Mouse (Mus musculus) hindbrain, embryonic 10.5 days (tissue): ENCODE results near the gene BC049352. TPM values are rescaled to one million over a fixed set of nuclear protein-coding genes. Genes with fewer than 3 reads are reported as not detected.
A peak's percentile ranks its signal among the peaks of the same experiment; 100 is the strongest.

Source experiments
- DNase-seq: peaks from one replicate; pipeline ENCODE4 v3.0.0-alpha.2; 2017; ENCODE audit warnings: low spot score
- H3K27ac ChIP-seq: fragments of 300-500 bp; sonication (generic); 2 replicates; pipeline ENCODE4 v1.5.1; 2016; ENCODE audit warnings: mild to moderate bottlenecking, moderate library complexity
- H3K27me3 ChIP-seq: fragments of 300-500 bp; sonication (generic); 2 replicates; pipeline ENCODE4 v1.6.1; 2016; ENCODE audit warnings: mild to moderate bottlenecking; ENCODE audit not compliant: poor library complexity, insufficient read depth, severe bottlenecking
- H3K36me3 ChIP-seq: fragments of 300-500 bp; sonication (generic); 2 replicates; pipeline ENCODE4 v1.6.1; 2016; ENCODE audit warnings: mild to moderate bottlenecking, moderate library complexity
- H3K4me1 ChIP-seq: fragments of 300-500 bp; sonication (generic); replicated peaks from 2 replicates; pipeline ENCODE4 v1.6.1; 2016; ENCODE audit warnings: mild to moderate bottlenecking
- H3K4me3 ChIP-seq: fragments of 300-500 bp; sonication (generic); 2 replicates; pipeline ENCODE4 v1.5.1; 2016; ENCODE audit warnings: mild to moderate bottlenecking, moderate library complexity
- H3K9me3 ChIP-seq: fragments of 300-500 bp; sonication (generic); 2 replicates; pipeline ENCODE4 v1.6.1; 2016; ENCODE audit warnings: mild to moderate bottlenecking, moderate library complexity
- WGBS: fragments of 180-500 bp; shearing (Covaris S2); methylation state at CpG from one replicate; pipeline ENCODE4 v1.1.7; 2016; 5-methylcytosine and 5-hydroxymethylcytosine counted together
- polyA plus RNA-seq: library from polyadenylated mRNA; unstranded; fragments of >200 nt; fragmentation: Nextera tagmentation; extraction: Ambion mirVana; gene quantifications from 2 replicates; pipeline ENCODE4 v1.2.1, GENCODE M21; 2016

Gene BC049352
- polyA plus RNA-seq, 1 experiment from 2014 or later: not detected

DNA sequence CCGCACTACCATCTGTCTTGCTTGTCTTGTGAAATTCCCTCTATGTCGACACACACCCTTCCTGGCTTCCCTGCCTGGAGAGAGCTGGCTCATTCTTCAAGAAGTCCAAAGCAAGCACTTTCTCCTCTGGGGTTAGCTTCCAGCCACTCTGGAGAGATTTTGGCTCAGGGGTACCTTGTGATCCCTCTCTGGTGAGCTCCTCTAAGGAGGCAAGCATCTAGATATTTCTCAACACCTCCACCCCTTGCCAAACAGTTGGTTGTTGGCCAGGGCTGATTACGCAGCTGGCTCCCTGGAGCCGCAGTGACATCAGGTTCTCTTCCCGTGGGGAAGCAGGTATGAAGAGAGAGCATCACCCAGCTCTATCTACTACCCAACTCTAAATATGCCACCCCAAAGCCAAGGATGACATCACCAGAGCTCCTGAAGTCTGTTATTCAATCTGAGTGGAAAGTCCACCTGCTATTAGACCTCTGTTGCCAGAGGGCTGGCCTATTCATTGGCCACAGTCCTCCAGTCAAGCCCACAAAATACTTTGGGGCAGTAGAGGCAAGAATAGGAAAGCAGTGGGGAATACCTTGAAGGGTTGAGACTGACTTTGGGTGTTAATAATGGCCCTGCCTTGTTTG, 19.6 kb downstream of the BC049352 start:
- H3K4me3 ChIP-seq: no peak overlapping the region
- H3K9me3 ChIP-seq: no peaks in the 10 kb centered on the region
- no peak for DNase-seq
- H3K27ac ChIP-seq: no peak overlapping the region
- H3K27me3 ChIP-seq: no peaks in the 10 kb centered on the region
- no peaks in the 10 kb centered on the region for H3K36me3 ChIP-seq
- WGBS: 82% methylated on average over 5 of the region's 5 CpGs
- no peaks in the 10 kb centered on the region for H3K4me1 ChIP-seq

DNA sequence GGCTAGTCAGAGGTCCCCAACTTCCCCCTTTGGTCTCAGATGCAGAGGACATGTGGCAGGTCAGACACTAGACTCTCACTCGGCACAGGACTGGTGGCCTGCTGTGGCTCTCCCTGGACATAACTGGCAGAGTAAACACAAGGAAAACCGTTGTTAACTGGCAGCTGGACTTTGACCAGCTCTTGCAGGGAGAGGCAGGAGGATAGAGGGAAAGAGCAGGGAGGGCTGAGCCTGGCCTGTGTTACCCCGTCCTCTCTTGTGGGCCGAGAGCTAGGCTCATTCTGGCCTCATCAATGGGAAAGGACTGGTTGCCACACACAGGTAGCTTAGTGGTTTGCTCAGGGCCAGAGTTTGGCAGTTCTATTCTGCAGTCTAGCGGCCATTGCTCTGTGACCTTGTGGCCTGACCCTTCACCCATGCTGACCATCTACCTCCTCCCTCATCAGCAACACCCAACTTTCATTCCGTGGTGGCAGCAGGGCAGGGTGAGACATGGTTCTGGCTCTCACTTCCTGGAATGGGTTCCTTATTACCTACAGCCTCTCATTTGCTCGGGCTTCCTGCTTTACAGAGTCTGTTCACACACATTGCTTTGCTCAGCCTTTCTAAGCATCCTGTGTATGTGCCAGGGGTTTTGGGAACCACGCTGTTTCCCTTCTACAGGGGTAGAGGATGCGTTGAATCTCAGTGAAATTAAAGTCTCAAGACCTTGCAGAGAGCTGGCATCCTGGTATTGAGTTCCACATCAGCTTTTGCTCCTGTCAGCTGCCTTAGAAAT, 20.4 kb downstream of the BC049352 start:
- Histone ChIP-seq H3K4me1 (no peaks in the 10 kb centered on the region), H3K27ac (no peak overlapping the region), H3K4me3 (no peak overlapping the region), H3K27me3 (no peaks in the 10 kb centered on the region), H3K9me3 (no peaks in the 10 kb centered on the region), H3K36me3 (no peaks in the 10 kb centered on the region)
- DNase-seq: no peak
- WGBS: 71% methylated on average over 9 of the region's 9 CpGs

DNA sequence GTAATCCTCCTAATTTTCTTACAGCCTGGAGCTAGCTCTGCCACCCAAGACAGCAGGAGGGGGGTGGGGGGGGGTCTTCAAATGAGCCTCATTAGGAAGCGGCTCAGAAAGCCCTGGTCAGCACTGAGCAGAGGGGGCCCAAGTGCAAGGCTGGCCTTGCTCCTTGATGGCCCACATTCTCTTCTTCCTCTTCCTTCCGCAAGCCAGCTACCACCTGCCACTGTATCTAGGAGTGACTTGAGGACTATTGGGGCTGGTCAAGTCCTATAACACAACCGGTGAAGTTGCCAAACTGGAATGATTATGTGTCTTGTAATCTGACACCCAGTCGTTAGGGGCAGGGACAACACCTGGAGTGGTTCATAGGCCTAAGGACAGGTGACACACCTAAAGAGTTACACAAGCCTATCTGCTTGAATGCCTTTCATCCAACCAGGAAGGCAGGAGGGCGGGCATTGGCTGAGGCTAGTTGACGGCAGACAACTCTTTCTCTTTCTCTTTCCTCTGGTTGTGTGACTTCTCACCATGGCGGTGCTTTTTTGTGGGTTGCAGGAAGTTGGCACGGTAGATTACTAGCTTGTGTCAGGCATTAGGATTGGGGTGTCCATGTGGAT, 22.1 kb downstream of the BC049352 start, which contains the start of gene Tmprss4:
Tmprss4 (minus strand) TSS at position 296 of the 614 bp plus-strand sequence.
- H3K36me3 ChIP-seq: no peaks in the 10 kb centered on the region
- H3K4me3 ChIP-seq: no peak within 1 kb of the TSS
- 77% methylated on average over 8 of the region's 8 CpGs for WGBS
- DNase-seq: no peak
- H3K27me3 ChIP-seq: no peaks in the 10 kb centered on the region
- no peaks in the 10 kb centered on the region for H3K4me1 ChIP-seq
- no peaks in the 10 kb centered on the region for H3K9me3 ChIP-seq
- H3K27ac ChIP-seq: no peak within 1 kb of the TSS

DNA sequence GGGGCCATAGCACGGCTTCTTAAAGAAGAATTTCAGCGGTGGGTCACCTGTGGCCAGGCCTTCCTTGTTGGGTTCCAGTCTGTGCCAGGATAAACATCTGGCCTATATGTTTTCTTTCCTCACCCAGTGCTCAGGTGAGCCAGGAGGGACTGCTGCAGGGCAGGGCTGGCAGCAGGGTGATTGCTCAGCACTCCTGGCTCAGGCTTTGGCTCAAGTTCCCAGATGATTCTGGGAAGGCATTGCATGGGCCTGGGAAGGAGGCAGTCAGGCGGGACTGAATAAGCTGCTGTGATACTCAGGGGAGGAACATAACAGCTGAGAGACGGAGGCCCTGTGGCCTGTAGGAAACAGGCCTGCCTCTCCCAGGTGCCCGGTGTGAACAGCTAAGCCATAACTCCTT, 23.3 kb downstream of the BC049352 start:
- H3K4me3 ChIP-seq: no peak overlapping the region
- no peak overlapping the region for H3K27ac ChIP-seq
- no peaks in the 10 kb centered on the region for H3K9me3 ChIP-seq
- no peak for DNase-seq
- H3K27me3 ChIP-seq: no peaks in the 10 kb centered on the region
- no peaks in the 10 kb centered on the region for H3K4me1 ChIP-seq
- H3K36me3 ChIP-seq: no peaks in the 10 kb centered on the region
- WGBS: 76% methylated on average over 5 of the region's 5 CpGs

DNA sequence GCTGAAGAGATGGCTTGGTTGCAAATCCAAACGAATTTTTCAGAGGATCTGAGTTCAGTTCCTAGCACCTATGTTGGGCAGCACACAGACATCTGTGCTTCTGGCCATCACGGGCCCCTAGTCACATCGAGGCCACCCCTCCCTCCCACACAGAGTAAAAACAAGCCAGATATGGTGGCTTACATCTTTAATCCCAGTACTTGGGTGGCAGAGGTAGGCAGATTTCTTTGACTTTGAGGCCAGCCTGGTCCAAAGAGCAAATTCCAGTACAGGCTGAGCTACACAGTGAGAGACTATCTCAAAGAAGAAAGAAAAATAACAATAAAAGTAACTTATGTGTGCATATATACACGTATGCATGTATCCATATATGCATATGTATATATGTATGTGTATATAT, 24.3 kb downstream of the BC049352 start:
- 77% methylated on average over 4 of the region's 4 CpGs for WGBS
- Histone ChIP-seq H3K4me1 (no peaks in the 10 kb centered on the region), H3K27ac (no peak overlapping the region), H3K36me3 (no peaks in the 10 kb centered on the region), H3K27me3 (no peaks in the 10 kb centered on the region), H3K4me3 (no peak overlapping the region), H3K9me3 (no peaks in the 10 kb centered on the region)
- DNase-seq: no peak

DNA sequence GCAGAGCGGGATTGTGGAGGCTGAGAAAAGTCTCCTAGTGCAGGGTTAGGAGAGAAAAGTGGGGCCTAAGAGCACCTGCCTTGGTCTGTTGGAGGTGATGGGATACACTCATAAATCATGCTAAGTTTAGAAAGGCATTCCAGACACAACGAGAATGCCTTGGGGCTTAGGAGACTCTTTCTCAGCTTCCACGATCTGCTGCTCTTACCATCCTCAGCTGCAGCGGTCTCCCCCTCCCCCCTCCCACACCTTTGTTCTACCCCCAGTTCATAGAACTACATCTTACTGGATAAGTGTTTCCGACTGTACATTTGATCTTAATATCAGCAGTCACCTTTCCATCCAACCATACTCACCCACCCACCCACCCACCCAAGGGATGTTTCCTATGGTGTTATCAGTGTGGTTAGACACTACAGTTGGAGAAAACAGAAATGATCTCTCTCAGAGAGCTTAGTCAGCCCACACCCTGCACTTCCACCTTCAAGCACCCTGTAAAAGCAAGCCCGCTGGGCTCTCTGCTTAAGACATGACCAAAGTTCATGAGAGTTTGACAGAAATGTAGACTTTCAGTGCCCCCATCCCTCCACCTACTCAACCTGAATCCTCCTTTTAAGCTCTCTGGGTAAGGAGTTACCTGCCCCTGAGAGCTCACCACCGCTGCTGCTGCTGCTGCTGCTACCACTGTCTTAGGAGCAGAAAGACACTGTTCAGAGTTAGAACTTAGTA, 25.4 kb downstream of the BC049352 start:
- Histone ChIP-seq H3K36me3 (no peaks in the 10 kb centered on the region), H3K4me1 (no peaks in the 10 kb centered on the region), H3K4me3 (no peak overlapping the region), H3K9me3 (no peaks in the 10 kb centered on the region), H3K27me3 (no peaks in the 10 kb centered on the region), H3K27ac (no peak overlapping the region)
- 85% methylated on average over 7 of the region's 7 CpGs for WGBS
- DNase-seq: no peak

DNA sequence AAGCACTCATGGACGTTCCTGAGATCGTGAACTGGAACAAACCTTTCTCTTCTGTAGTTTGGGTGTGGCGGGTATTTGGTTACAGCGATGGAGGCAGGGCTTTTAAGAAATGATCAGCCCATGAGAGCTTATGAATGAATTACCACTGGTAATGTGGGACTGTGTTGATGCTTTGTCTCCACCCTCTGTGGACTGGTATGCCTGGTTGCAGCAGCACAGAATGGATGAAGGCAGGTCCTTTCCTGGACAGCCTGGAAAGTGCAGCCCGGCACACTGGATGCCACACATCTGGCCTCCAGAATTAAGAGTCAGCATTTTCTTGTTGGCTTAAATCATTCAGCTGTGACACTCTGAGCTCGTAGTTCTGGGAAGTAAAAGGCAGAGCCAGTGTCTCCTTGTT, 30.2 kb downstream of the BC049352 start:
- Histone ChIP-seq H3K27ac (no peak overlapping the region), H3K9me3 (no peaks in the 10 kb centered on the region), H3K27me3 (no peaks in the 10 kb centered on the region), H3K4me1 (0 out of 2 replicates have a peak, but pooled peaks cover 3% of the 10 kb centered on the region), H3K36me3 (no peaks in the 10 kb centered on the region), H3K4me3 (no peak overlapping the region)
- 81% methylated on average over 6 of the region's 6 CpGs for WGBS
- no peak for DNase-seq

DNA sequence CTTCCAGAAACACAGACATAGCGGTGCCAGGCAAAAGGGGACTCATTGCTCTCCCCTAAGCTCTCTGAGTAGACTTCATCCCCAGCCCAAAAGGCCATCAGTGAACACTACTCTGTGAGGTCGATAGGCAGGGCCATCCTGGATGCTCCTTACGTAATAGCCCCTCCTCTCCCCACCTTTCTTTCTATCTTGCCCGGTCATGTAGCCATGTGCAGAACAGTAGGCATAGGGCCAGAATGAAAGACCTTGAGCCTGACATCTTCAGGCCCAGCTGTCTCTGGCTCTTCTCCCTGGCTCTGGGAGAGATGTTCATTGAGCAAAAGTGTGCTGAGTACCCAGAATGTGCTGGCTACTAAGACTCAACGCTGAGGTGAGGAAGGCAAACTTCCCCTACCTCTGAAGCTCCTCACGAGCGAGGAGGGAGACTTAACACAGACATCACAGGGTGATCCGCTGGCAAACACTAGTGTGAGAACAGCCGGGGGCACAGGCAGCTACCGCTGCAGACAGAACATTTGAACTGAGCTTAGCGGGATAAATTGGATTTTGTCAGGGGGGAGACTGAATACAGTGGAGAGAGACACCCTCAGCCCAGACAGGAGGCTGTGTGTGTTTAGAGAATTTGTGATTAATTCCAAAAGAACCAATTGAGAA, 33.8 kb downstream of the BC049352 start:
- H3K36me3 ChIP-seq: no peaks in the 10 kb centered on the region
- no peaks in the 10 kb centered on the region for H3K27me3 ChIP-seq
- no peak overlapping the region for H3K27ac ChIP-seq
- no peak overlapping the region for H3K4me3 ChIP-seq
- H3K9me3 ChIP-seq: no peaks in the 10 kb centered on the region
- DNase-seq: no peak
- WGBS: 73% methylated on average over 11 of the region's 11 CpGs
- 0 out of 2 replicates have a peak, but pooled peaks cover 3% of the 10 kb centered on the region for H3K4me1 ChIP-seq

DNA sequence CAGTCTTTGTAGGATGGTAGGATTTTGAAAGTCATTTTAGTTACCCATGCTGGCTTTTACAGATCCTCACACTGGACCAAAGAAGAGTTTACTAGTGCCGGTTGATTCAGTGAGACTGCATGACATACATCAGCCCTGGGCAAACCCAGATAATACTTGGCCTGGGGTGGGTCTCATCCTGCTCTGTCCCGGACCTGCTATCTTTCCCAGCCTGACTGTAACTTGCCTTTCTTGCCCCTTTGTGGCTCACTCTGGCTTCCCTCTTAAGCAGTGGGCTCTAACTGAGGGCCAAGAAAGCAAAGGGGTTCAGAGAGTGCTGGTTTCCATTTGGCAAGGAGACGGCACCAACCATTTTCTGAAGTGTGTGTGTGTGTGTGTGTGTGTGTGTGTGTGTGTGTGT, 37.8 kb downstream of the BC049352 start:
- Histone ChIP-seq H3K4me3 (no peak overlapping the region), H3K36me3 (no peaks in the 10 kb centered on the region), H3K4me1 (0 out of 2 replicates have a peak, but pooled peaks cover 3% of the 10 kb centered on the region), H3K27ac (no peak overlapping the region), H3K27me3 (no peaks in the 10 kb centered on the region), H3K9me3 (no peaks in the 10 kb centered on the region)
- DNase-seq: no peak
- WGBS: 88% methylated on average over 3 of the region's 3 CpGs

DNA sequence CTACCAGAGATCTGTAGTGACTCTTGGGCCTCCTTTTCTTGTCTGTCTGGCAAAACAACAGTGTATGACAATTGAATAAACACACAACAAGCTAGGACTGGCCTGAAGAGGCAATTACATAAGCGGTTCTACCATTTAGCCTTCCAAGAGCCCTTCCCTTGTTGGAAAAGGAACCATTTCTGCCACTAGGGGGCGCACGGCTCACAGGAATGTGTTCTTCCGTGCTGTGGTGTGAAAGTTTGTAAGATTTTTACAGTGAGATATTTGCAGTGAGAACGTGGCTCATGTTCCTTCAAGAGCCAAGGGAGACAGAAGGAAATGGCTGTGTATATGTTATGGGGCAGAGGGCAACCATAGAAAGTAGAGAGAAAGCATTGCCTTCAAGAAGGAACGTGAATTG, 39.8 kb downstream of the BC049352 start:
- Histone ChIP-seq H3K36me3 (no peaks in the 10 kb centered on the region), H3K27me3 (no peaks in the 10 kb centered on the region), H3K9me3 (no peaks in the 10 kb centered on the region), H3K27ac (no peak overlapping the region), H3K4me3 (no peak overlapping the region), H3K4me1 (no peaks in the 10 kb centered on the region)
- WGBS: 19% methylated on average over 6 of the region's 6 CpGs
- DNase-seq: peak; percentile 84

DNA sequence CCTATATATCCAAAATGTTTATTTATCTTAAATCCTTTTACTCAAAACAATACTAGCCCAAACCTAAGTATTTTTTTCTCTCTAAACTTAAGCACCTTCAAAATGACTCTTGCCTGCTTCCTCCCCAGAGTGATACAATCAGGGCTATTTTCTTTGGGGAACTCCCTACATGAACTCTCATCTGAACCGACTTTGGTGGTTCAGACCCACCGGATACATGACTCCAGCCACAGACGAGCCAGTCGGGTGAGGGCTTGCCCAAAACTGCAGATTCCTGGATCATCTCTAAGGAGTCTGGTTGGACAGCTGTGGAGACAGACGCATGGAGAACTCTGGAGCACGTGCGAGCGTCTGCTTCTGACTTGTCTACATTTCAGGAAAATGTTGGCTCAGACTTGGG, 47.6 kb downstream of the BC049352 start:
- Histone ChIP-seq H3K36me3 (no peaks in the 10 kb centered on the region), H3K4me1 (no peaks in the 10 kb centered on the region), H3K27me3 (no peaks in the 10 kb centered on the region), H3K27ac (no peak overlapping the region), H3K4me3 (no peak overlapping the region), H3K9me3 (no peaks in the 10 kb centered on the region)
- no peak for DNase-seq
- 86% methylated on average over 8 of the region's 8 CpGs for WGBS

DNA sequence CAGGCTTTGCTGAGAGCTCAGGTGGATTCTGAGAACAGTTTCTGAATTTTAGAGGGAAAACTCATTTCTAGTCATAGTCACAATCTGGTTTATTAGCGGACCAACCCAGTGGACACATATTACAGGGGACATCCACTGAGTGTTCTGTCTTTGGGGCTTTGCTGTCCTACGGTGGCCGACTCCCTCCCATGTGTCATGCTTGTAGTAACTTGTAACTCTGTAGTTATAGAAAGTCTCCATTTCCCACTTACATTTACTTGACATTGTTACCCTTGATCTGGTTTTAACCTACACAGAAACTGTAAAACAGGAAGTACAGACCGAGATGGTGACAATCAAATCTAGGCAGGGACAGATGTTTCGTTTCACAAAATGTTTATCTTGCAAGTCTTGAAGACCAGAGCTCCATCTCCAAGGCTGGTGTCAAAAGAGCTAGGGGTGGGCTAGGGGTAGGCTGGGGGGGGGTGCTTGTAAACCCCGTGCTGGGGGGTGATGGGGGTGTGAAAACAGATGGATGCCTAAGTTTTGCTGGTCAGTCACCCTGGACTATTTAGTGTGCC, 53.9 kb downstream of the BC049352 start:
- H3K36me3 ChIP-seq: no peaks in the 10 kb centered on the region
- WGBS: 84% methylated on average over 6 of the region's 6 CpGs
- no peaks in the 10 kb centered on the region for H3K9me3 ChIP-seq
- no peak overlapping the region for H3K4me3 ChIP-seq
- no peak overlapping the region for H3K27ac ChIP-seq
- no peaks in the 10 kb centered on the region for H3K27me3 ChIP-seq
- peaks cover 6% of the 10 kb centered on the region for H3K4me1 ChIP-seq
- no peak for DNase-seq
